Mouse (Mus musculus) gastrocnemius, postnatal 10 days (tissue): ENCODE data around the gene Insc. TPM values are rescaled to one million over a fixed set of nuclear protein-coding genes. Genes with fewer than 3 reads are reported as not detected.

ENCODE experiments used
- DNase-seq: peaks from one replicate; pipeline ENCODE4 v3.0.0; 2021; ENCODE audit warnings: mixed read lengths
- total RNA-seq, 2 experiments: library from RNA; stranded (reverse); gene quantifications; 2 replicates each; pipeline ENCODE4 v1.2.3; 2021

Gene Insc
- total RNA-seq, 2 experiments from 2014 or later = 3.9 to 6.1 TPM

GRCm38 (mm10) chr7:114827360-114827759, 83.9 kb downstream of the Insc start:
- no peak for DNase-seq

- DNase-seq = no peak
Observed at GRCm38 (mm10) chr7:114832257-114832940, 88.9 kb downstream of the Insc start.

- no peak for DNase-seq
Observed at GRCm38 (mm10) chr7:114834504-114834903, 91.0 kb downstream of the Insc start.

GRCm38 (mm10) chr7:114837268-114837667, 93.8 kb downstream of the Insc start:
- DNase-seq = no peak

GRCm38 (mm10) chr7:114840029-114840745, 96.7 kb downstream of the Insc start:
- no peak for DNase-seq

- DNase-seq = no peak
Observed at GRCm38 (mm10) chr7:114842644-114843211, 99.2 kb downstream of the Insc start.

- DNase-seq = no peak
Observed at GRCm38 (mm10) chr7:114847179-114847578, 103.7 kb downstream of the Insc start.

- no peak for DNase-seq
Observed at GRCm38 (mm10) chr7:114852387-114852786, 108.9 kb downstream of the Insc start.

GRCm38 (mm10) chr7:114854169-114854568, 110.7 kb downstream of the Insc start:
- no peak for DNase-seq

GRCm38 (mm10) chr7:114860858-114861523, 117.5 kb downstream of the Insc start:
- no peak for DNase-seq

GRCm38 (mm10) chr7:114873315-114874012, 130.0 kb downstream of the Insc start:
- no peak for DNase-seq

GRCm38 (mm10) chr7:114874032-114874441, 130.5 kb downstream of the Insc start:
- DNase-seq = peak; percentile 38

- DNase-seq = no peak
Observed at GRCm38 (mm10) chr7:114874579-114874978, 131.1 kb downstream of the Insc start.

GRCm38 (mm10) chr7:114883602-114884001, 140.1 kb downstream of the Insc start:
- DNase-seq = no peak

GRCm38 (mm10) chr7:114886933-114887332, 143.4 kb downstream of the Insc start:
- no peak for DNase-seq

- DNase-seq = no peak
Observed at GRCm38 (mm10) chr7:114890215-114890614, 146.7 kb downstream of the Insc start.

GRCm38 (mm10) chr7:114892618-114893257, 149.2 kb downstream of the Insc start:
- DNase-seq = peak; percentile 19

GRCm38 (mm10) chr7:114893889-114894288, 150.4 kb downstream of the Insc start:
- no peak for DNase-seq

- no peak for DNase-seq
Observed at GRCm38 (mm10) chr7:114896966-114897697, 153.6 kb downstream of the Insc start.
